Mouse (Mus musculus) liver, embryonic 15.5 days (tissue): ENCODE results near the gene Naa15. TPM values are rescaled to one million over a fixed set of nuclear protein-coding genes. Genes with fewer than 3 reads are reported as not detected.
"Not testable (repeated sequence)": the region's sequence is repeated elsewhere in the genome, so short reads cannot be mapped to it uniquely, and the experiment has no call there.

Source experiments
- ATAC-seq: fragments of 200-750 bp; cut with Nextera tagmentation; 2 replicates; pipeline ENCODE4 v1.8.0; 2017; ENCODE audit warnings: moderate number of reproducible peaks, mild to moderate bottlenecking, moderate library complexity; ENCODE audit not compliant: insufficient read depth
- H3K27ac ChIP-seq: fragments of 300-500 bp; sonication (generic); replicated peaks from 2 replicates; pipeline ENCODE4 v1.5.1; 2015; ENCODE audit warnings: mild to moderate bottlenecking, inconsistent platforms
- H3K27me3 ChIP-seq: fragments of 300-500 bp; sonication (generic); 2 replicates; pipeline ENCODE4 v1.6.1; 2015; ENCODE audit warnings: mild to moderate bottlenecking, inconsistent platforms
- H3K36me3 ChIP-seq: fragments of 300-500 bp; sonication (generic); replicated peaks from 2 replicates; pipeline ENCODE4 v1.6.1; 2015; ENCODE audit warnings: moderate library complexity, mild to moderate bottlenecking, inconsistent platforms
- H3K4me1 ChIP-seq: fragments of 300-500 bp; sonication (generic); replicated peaks from 2 replicates; pipeline ENCODE4 v1.6.1; 2015; ENCODE audit warnings: inconsistent platforms
- H3K4me2 ChIP-seq: fragments of 300-500 bp; sonication (generic); 2 replicates; pipeline ENCODE4 v1.6.1; 2015; ENCODE audit warnings: moderate library complexity, mild to moderate bottlenecking, inconsistent platforms
- H3K4me3 ChIP-seq: fragments of 300-500 bp; sonication (generic); replicated peaks from 2 replicates; pipeline ENCODE4 v1.5.1; 2015; ENCODE audit warnings: mild to moderate bottlenecking, inconsistent platforms
- H3K9ac ChIP-seq: fragments of 300-500 bp; sonication (generic); 2 replicates; pipeline ENCODE4 v1.6.1; 2015; ENCODE audit warnings: moderate library complexity, mild to moderate bottlenecking, inconsistent platforms
- H3K9me3 ChIP-seq: fragments of 300-500 bp; sonication (generic); replicated peaks from 2 replicates; pipeline ENCODE4 v1.6.1; 2016; ENCODE audit warnings: inconsistent platforms
- WGBS: fragments of 180-500 bp; shearing (Covaris S2); methylation state at CpG from one replicate; pipeline ENCODE4 v1.1.7; 2015; ENCODE audit warnings: mixed read lengths; ENCODE audit not compliant: insufficient replicate concordance; 5-methylcytosine and 5-hydroxymethylcytosine counted together
- polyA plus RNA-seq: library from polyadenylated mRNA; unstranded; fragments of >200 nt; fragmentation: Nextera tagmentation; extraction: Ambion mirVana; gene quantifications from 2 replicates; pipeline ENCODE4 v1.2.1, GENCODE M21; 2015

Gene Naa15
- polyA plus RNA-seq, 1 experiment from 2014 or later: 22.3 TPM

- Histone ChIP-seq H3K27me3 (peaks cover 42% of the 10 kb centered on the region), H3K27ac (no peak overlapping the region), H3K4me1 (peaks cover 22% of the 10 kb centered on the region), H3K36me3 (no peaks in the 10 kb centered on the region), H3K4me3 (no peak overlapping the region), H3K9me3 (no peaks in the 10 kb centered on the region), H3K4me2 (no peak overlapping the region), H3K9ac (no peak overlapping the region)
- 60% methylated on average over 3 of the region's 3 CpGs for WGBS
- ATAC-seq: no peak
Observed at GRCm38 (mm10) chr3:51394881-51395280, 20.1 kb upstream of the Naa15 start.

DNA sequence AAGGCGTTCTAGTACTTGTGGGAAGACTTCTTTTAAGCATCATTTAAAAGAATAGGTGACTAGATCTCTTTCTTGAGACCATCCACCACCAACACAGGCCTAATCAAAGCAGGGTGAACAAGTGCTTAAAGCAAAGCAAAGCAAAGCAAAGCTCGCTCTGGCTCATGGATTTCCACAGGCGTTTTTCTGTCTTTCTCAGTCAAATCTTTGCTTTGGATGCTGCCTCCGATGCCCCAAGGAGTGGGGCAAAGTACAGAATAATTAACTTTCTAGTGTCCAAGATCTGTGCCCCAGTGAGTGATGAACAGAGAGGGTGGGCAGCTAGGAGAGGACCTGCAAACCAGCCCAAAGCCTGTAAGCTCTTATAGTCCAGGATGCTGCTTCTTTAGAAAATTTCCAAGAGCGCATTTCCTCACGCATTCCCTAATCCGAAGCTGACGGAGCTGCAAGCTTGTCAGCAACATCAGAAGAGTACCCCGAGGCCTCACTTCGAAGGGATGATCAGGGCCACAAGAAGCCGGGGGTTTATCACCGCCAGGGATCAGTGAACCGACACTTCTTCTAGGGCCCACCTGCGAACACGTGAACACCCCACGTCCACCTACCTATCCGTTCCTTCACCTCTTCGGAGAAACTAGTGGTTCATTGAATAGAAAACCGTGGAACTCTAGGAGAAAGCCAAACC is 19.3 kb upstream of the Naa15 start:
- no peaks in the 10 kb centered on the region for H3K36me3 ChIP-seq
- 35% methylated on average over 19 of the region's 19 CpGs for WGBS
- peak overlapping the region; percentile 68 for H3K4me3 ChIP-seq
- no peak overlapping the region for H3K9ac ChIP-seq
- peaks cover 42% of the 10 kb centered on the region for H3K27me3 ChIP-seq
- H3K9me3 ChIP-seq: no peaks in the 10 kb centered on the region
- peaks cover 18% of the 10 kb centered on the region for H3K4me1 ChIP-seq
- ATAC-seq: no peak
- peak overlapping the region; percentile 85 for H3K4me2 ChIP-seq
- no peak overlapping the region for H3K27ac ChIP-seq

- peak within 1 kb of the TSS; percentile 85 for H3K4me2 ChIP-seq
- no peak within 1 kb of the TSS; the same call in 1 of the 2 replicates for H3K27ac ChIP-seq
- peak within 1 kb of the TSS; percentile 68 for H3K4me3 ChIP-seq
- WGBS: 3% methylated on average over 41 of the region's 41 CpGs
- H3K4me1 ChIP-seq: peaks cover 18% of the 10 kb centered on the region
- H3K9ac ChIP-seq: peak within 1 kb of the TSS; percentile 56
- no peaks in the 10 kb centered on the region for H3K9me3 ChIP-seq
- no peaks in the 10 kb centered on the region for H3K36me3 ChIP-seq
- H3K27me3 ChIP-seq: peaks cover 39% of the 10 kb centered on the region
- ATAC-seq: peak; percentile 90
Observed at GRCm38 (mm10) chr3:51396219-51397068, 18.5 kb upstream of the Naa15 start, which contains the start of gene Mgarp. Mgarp (minus strand) TSS chr3:51396738.

GRCm38 (mm10) chr3:51397700-51398299 is 17.1 kb upstream of the Naa15 start:
- Histone ChIP-seq H3K9ac (no peak overlapping the region), H3K4me2 (no peak overlapping the region), H3K27me3 (peaks cover 39% of the 10 kb centered on the region), H3K27ac (no peak overlapping the region), H3K4me3 (no peak overlapping the region), H3K36me3 (peaks cover 4% of the 10 kb centered on the region; the same call in 1 of the 2 replicates), H3K4me1 (peaks cover 18% of the 10 kb centered on the region), H3K9me3 (no peaks in the 10 kb centered on the region)
- no peak for ATAC-seq
- 62% methylated on average over 15 of the region's 15 CpGs for WGBS

DNA sequence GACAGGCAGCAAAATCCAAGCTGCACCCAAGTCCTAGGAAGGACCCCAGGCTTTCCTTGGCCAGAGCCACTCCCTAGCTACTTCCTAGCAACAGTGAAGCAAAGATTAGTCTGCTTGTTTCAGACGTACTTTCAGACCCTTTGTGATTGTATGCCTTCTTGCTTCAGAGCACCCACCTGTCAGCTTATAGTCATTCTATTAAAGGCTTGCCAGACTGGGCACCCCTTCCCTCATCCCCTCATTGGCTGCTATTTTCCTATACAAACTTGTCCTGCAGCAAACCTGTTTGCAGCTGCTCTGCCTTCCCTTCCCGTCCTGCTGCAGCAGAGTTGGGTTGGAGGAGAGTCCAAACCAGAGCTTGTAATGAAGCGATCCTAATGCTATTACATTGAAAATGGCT is 16.3 kb upstream of the Naa15 start:
- Histone ChIP-seq H3K4me1 (peaks cover 18% of the 10 kb centered on the region), H3K9ac (no peak overlapping the region), H3K27me3 (peaks cover 39% of the 10 kb centered on the region), H3K9me3 (no peaks in the 10 kb centered on the region), H3K27ac (no peak overlapping the region), H3K36me3 (peaks cover 13% of the 10 kb centered on the region), H3K4me3 (no peak overlapping the region), H3K4me2 (no peak overlapping the region)
- no peak for ATAC-seq
- WGBS: 29% methylated on average over 3 of the region's 3 CpGs

- no peak overlapping the region for H3K4me3 ChIP-seq
- 46% methylated on average over 4 of the region's 4 CpGs for WGBS
- no peak overlapping the region for H3K9ac ChIP-seq
Observed at GRCm38 (mm10) chr3:51399531-51399930, 15.4 kb upstream of the Naa15 start.

DNA sequence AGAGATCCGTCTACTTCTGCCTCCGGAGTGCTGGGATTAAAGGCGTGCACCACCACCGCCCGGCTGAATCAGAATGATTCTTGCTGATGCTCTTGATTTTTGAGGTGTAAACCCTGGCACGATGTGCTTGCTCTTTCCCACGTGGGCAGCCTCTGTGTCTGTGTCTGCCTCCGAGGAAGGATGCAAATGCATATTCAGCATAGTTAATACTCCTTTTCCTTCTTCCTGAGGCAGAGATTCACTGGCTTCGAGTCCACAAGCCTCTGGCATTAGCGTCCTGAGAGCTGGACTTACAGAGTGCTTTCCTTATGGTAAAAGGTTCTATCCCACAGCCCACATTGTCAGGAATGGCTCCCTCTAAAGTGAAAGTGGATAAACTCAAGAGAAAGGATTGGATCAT is 14.3 kb upstream of the Naa15 start:
- H3K4me2 ChIP-seq: no peak overlapping the region
- H3K27me3 ChIP-seq: peaks cover 34% of the 10 kb centered on the region
- peaks cover 14% of the 10 kb centered on the region for H3K4me1 ChIP-seq
- H3K27ac ChIP-seq: no peak overlapping the region
- WGBS: 67% methylated on average over 10 of the region's 10 CpGs
- no peaks in the 10 kb centered on the region for H3K9me3 ChIP-seq
- no peak overlapping the region for H3K4me3 ChIP-seq
- H3K9ac ChIP-seq: no peak overlapping the region
- ATAC-seq: no peak
- peaks cover 26% of the 10 kb centered on the region for H3K36me3 ChIP-seq

More at GRCm38 (mm10) chr3:51399531-51399930, 15.4 kb upstream of the Naa15 start:
- H3K27ac ChIP-seq: no peak overlapping the region
- H3K27me3 ChIP-seq: peaks cover 39% of the 10 kb centered on the region
- peaks cover 20% of the 10 kb centered on the region for H3K36me3 ChIP-seq
- H3K4me2 ChIP-seq: no peak overlapping the region
- ATAC-seq: no peak
- H3K9me3 ChIP-seq: no peaks in the 10 kb centered on the region
- peaks cover 18% of the 10 kb centered on the region for H3K4me1 ChIP-seq

GRCm38 (mm10) chr3:51402054-51402453 is 12.9 kb upstream of the Naa15 start:
- not testable (repeated sequence) for H3K27ac ChIP-seq, H3K4me3 ChIP-seq, H3K9ac ChIP-seq, H3K9me3 ChIP-seq, ATAC-seq, H3K4me2 ChIP-seq
- H3K27me3 ChIP-seq: peaks cover 21% of the 10 kb centered on the region
- H3K36me3 ChIP-seq: peaks cover 37% of the 10 kb centered on the region
- peaks cover 10% of the 10 kb centered on the region for H3K4me1 ChIP-seq
- WGBS: 40% methylated on average over 4 of the region's 4 CpGs

DNA sequence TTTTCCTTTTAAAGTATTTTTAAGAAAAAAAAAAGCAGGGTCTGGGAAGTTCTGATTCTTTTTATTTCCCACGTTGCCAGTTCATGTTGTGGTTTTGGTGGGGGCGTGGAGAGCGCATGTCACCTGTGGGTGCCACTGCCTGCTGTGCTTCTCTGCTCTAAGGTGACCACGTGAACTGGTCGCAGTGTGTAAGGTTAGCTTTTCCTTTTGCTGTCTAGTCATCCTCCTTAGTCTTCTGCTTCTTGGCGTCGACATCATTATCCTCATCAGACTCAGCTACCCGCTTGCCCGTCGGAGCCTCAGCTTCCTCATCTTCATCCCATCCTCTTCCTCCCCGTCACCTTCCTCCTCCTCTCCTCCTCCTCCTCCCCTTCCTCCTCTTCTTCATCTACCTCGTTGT is 12.3 kb upstream of the Naa15 start:
- no peak for ATAC-seq
- peaks cover 13% of the 10 kb centered on the region for H3K4me1 ChIP-seq
- H3K4me3 ChIP-seq: no peak overlapping the region
- peaks cover 16% of the 10 kb centered on the region for H3K27me3 ChIP-seq
- no peak overlapping the region for H3K9ac ChIP-seq
- WGBS: 76% methylated on average over 12 of the region's 12 CpGs
- H3K36me3 ChIP-seq: peaks cover 38% of the 10 kb centered on the region
- no peak overlapping the region for H3K27ac ChIP-seq
- no peaks in the 10 kb centered on the region for H3K9me3 ChIP-seq
- H3K4me2 ChIP-seq: no peak overlapping the region

- Histone ChIP-seq H3K4me2 (peak overlapping the region; percentile 82), H3K9me3 (no peaks in the 10 kb centered on the region), H3K27me3 (no peaks in the 10 kb centered on the region), H3K4me1 (peaks cover 25% of the 10 kb centered on the region), H3K27ac (peak overlapping the region; percentile 84), H3K9ac (peak overlapping the region; percentile 88), H3K36me3 (peaks cover 31% of the 10 kb centered on the region), H3K4me3 (peak overlapping the region; percentile 93)
- 20% methylated on average over 20 of the region's 20 CpGs for WGBS
- no peak for ATAC-seq
Observed at GRCm38 (mm10) chr3:51407870-51408560, 6.9 kb upstream of the Naa15 start.
